Mouse (Mus musculus) embryo, embryonic 11.5 days (tissue): ENCODE measurements around the gene Afmid.

ENCODE experiments used
- DNase-seq: peaks from one replicate; pipeline ENCODE4 v3.0.0-alpha.2; 2012; ENCODE audit warnings: low read depth, low spot score

Gene Afmid

DNA sequence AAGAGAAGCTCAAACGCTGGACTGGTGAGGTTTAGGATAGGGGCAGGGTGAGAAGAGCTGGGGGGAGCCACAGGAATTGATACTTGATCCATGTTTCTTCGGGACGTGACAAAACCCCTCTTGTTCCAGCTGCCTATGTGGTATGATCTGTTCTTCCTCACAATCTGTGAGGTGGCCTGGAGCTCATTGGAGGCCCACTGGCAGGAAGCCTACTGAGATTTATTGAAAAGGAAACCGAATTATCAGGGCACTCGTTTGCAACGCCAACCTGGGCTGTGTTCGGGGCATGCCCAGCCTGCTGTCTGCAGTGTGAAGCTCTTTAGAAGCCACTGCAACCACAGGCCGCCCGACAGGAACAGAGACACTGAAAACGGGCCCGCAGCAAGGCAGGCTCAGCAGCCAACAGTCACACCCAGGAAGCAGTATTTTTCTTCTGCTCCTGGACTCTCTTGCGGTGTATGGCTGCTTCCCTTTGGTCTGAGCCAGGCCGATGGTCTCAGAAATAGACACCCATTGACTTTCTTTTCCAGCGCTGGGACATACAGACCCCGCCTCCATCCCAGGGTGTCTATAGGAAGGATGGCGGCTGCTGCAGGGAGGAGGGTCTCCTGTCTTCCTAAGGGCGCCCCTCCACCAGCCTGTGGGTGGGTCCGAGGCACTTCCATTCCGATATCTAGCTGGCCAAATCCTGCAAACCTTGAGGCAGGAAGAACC is 22.7 kb downstream of the Afmid start:
- DNase-seq: no peak

DNA sequence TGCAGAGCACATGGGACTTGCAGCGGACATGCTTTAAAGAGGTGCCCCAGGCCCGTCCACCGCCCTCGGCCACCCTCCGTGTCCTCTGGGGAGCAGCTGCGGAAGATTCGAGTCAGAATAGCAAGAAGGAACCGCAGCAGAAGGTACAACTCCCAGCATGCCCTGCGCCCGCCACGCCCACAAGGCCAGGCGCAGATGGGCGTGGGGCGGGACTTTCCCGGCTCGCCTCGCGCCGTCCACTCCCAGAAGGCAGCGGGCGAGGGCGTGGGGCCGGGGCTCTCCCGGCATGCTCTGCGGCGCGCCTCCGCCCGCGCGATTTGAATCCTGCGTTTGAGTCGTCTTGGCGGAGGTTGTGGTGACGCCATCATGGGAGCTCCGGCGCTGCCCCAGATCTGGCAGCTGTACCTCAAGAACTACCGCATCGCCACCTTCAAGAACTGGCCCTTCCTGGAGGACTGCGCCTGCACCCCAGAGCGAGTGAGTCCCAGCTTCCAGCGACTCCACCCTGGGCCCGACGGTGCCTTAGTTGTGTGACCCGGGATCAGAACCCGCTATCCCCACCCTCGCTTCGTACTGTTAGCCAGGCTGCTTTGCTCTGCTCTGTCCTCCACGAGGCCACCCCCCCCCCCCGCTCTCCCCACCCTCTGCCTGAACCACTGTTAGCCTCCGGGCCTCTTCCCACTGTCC is 23.4 kb downstream of the Afmid start, which contains the start of gene Birc5:
Gene Birc5, plus strand, starts transcription at position 267 of the 687 bp plus-strand sequence.
- DNase-seq: peak; percentile 95

DNA sequence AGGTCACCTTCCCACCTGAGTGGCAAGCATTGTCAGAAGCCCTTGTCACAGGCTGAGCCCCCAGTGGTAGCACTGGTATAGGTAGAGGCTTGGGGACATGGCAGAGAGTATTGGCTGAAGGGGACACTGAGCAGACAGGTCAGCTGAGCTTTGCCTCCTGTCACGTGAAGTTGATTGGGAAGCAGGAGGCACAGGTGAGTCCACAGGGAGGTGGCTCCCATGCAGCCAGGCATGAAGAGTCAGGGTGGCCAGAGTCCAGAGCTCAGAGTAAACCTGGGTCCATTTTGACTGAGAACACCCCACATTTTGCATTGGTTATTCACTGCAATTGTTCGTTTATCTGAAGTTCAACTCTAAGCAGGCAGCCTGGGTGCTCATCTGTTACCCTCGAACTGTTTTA is 27.2 kb downstream of the Afmid start:
- no peak for DNase-seq

DNA sequence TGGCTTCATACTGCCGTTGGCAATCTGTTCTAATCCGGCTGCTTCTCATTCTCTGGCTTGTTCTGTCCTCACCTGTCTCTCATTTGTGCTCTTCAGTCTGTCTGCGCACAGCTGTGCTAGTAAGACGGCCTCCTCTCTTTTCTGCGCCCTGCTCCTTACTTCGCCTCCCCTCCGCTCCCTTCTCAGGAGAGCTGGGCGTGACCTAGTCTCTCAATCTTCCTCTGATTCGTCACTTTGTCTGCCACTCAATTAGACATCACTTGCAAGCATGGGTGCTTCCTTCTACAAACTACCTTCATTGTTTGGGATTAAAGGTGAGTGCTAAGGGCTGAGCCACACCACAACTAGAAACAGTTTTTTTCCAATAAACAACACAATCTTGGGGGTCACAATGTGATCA is 28.5 kb downstream of the Afmid start:
- no peak for DNase-seq

DNA sequence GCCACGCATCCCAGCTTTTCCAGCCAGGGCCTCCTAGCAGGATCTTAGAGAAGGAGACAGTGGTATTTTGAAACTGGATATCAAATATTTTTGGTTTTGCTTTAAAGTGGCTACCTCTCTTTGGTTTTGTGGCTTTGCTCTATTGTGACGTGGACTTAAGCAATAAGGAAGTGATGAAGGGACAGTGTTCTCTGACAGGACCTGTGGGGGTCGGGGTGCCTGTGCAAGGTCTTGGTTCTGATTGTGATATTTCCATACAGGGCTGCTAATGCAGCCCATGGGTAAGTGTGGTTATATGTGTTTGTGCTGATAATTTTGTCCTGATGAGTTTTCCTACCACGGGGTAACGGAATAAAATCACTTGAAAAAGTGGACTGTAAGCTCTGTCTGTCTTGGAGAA is 29.6 kb downstream of the Afmid start:
- DNase-seq: no peak

DNA sequence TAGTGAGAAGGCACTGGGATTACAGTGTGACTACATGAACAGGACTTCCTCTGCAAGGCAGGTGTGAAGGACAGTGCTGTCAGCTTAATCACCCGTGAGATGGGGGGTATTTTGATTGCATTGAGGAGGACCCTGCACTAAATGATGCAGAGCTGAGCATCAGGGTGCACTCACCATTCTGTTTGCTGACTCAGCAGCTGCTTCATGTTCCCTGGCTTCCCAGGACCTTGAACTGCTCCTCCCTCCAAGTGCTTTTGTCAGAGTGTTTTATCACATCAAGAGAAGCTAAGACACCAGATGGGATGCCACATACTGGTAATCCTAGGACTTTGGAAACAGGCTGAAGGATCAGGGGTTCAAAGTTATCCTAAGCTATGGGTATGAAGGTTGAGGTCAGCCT is 30.3 kb downstream of the Afmid start:
- no peak for DNase-seq

DNA sequence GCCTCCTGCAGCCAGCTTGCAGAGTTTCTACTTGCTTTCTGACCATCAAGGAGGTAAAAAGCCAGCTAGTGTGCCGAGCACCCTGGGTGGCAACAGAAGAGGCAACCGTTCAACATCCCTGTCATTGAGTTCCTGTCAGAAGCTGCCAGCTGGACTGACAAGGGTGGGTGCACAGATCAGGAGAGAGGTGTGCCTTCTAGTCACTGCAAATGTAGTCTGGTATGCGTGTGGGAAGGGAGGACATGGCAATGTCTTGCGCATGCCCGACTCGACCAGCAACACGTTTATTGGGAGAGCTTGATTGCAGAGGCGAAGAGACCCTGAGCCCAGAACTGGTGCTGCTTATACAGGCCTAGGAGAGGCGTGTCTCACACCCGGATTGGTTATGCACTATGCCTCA is 31.7 kb downstream of the Afmid start:
- no peak for DNase-seq

DNA sequence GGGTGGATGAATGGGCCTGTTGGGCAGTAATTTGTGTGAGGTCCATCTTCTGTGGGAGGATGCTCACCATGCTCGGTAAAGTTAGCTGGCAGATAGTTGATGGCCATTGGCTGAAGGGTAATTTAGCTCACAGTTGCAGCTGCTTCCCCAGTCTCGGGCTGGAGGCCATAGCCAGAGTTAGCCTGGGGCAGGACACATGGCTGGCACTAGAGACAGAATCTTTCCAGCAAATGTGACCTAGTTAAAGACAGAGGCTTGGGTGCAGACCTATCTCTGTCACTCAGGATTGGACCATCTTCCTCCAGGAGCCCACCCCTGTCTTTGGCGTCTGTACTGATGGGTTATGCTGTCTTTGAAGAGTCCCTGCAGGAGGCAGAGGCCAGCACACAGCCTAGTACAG is 32.7 kb downstream of the Afmid start:
- DNase-seq: no peak

DNA sequence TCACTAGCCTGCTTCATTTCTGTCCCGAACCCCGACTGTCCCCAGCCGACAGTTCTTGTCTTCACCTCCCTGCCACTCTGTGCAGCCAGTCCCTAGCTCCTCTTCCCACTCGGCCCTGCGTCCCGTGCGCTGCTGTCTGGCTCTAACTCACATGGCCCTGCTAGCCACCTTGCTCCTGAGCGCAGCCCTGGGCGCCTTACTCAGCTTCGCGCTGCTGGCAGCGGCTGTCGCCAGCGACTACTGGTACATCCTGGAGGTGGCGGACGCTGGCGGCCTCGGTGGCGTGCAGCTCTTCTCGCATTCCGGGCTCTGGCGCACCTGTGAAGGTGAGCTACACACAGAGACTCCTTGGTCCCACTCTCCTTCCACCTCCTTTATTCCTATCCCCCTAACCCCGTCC is 34.9 kb downstream of the Afmid start, which contains the start of gene Tmem235:
Gene Tmem235, plus strand, starts transcription at position 152 of the 400 bp plus-strand sequence.
- DNase-seq: no peak

DNA sequence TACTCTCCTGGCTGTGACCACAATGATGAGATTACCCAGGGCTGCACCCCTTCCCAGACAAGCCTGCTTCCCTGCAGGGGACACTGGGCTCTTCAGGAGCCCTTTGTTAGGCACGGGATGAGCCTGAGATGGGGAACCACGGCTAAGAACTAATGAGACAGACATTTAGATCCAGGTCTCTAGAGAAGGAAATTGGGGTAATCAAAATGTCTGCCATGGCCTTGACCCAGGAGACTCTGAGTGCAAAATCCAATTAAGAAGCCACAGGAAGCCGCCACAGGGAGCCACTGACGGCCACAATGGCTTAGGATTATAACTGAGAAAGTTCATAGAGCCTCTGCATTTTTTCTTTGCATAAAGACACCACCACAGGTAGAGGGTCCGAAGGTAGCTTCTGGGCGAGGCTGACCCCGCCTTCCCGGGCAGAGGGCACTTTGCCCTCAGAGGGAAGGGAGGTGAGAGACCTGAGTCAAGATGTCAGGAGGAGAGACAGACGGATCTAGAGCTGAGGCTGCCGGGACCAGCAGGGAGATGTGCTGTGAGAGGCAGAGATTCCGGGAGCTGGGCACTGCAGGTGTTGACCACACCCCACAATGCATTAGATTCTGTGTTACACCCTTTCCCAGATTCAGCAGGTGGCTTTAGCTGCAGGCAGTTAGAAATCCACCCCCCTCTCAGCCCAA is 37.6 kb downstream of the Afmid start:
- no peak for DNase-seq

DNA sequence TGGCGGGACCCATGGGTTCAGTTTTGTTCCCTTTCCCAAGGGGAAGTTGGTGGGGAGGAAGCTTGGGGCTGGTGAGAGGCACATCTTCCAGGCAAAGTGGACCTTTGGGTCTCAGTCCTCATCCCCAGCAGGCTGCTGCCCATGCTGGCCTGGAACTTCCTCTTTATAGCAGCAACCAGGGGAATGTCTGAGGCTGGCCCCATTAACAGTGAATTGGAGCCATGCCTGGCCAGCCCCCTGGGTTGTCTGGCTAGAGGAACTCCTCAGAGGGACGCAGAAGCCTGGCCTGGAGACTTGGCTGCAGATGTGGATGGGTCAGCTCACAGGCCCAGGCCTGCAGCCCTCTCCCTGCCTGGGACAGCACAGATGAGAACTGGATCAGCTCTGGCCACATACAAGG is 39.1 kb downstream of the Afmid start:
- DNase-seq: no peak

DNA sequence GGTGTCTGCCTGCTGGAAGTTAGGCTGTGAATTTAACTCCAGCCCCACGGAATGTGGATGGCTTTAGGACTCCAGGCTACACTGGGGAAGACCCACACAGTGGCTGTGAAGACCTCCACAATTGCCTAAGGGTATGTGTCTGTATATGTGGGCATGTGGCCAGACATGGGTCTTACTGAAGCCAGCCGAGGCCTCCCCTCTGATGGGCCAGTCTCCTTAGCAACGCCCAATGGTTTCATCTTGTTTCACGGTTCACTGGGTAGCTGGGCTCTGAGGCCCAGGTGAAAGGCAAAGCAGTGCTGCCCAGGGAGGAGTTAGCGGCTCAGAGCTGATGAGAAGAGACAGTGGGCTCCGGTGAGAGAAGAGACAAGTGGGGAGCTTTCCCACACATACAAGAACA is 40.3 kb downstream of the Afmid start:
- DNase-seq: no peak

DNA sequence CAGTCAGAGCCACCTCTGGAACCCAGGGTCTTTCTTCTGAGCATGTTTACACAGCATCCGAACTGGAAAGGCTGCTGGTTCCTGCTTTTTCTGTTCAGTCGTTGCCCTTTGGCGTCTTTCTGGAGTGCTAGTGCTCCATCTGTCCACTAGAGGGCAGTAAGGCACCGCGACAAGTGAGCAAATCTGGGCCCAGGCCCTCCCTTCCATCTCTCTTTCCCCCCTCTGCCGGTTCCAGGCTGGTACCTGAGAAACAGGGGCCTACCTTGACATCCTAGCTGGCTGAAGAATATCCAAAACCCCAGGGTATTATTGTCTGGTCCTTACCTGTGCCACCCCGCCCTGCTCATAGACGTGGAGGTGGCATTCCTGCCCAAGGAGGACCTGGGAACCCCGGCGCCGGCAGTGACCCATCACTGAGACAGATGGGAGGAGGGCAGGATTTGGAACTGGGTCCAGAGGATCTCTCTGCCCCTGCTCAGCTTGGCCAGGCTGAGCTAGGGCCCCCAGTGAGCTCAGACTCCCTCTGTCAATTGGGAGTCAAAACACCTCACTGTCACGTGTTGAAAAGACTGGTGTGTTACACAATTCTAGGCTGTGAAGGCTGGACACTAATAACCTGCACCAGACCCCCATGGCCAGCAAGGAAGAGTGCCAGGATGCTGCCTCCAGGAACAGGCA is 45.1 kb downstream of the Afmid start:
- peak; percentile 78 for DNase-seq

DNA sequence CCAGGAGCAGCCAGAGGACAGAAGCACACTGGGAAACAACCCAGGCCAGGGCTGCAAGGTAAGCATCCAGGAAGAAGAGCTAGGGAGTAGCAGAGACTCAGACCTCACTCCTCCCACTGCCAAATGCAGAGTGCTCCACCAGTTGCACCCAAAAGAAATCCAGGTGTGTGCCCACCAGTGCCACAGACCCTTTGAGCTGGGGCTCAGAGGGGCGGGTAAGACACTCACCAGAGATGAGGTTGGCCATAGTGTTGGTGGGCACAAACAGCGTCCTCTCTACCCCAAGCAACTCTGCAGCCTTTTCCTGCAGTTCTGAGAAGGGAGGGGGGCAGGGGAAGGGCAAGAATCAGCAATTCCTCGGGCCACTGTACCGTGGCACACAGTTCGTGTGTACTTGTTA is 45.7 kb downstream of the Afmid start:
- no peak for DNase-seq

DNA sequence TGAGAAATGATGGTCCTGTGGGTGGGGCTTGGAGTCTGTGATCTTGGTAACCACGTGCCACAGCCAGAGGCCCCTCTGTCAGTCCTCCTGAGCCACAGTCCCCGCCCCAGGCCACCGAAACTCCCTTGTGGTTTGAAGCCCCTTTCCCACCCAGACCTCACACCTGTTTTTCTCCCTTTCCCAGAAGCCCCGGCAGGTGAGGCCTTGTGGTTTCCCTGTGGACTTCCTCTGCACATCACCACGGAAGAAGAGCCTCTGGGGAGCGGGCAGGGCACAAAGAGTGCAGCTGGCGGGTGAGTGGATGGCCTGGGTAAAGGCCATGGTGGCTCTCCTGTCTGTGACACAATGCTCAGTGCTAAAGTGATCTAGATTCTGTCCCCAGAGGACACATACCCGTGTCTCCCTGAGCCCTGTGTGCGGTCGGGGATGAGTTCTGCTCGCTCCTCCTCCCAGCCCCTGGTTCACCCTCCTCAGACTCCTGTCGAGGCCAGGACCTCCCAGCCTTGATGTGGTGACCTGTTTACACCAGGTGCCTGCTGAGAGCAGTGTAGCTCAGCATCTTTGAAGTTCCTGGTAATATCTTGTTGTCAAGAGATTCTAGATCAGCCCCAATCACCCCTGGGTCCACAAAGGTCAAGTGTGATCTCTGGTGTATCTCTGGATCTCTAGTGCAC is 46.3 kb downstream of the Afmid start:
- DNase-seq: no peak

DNA sequence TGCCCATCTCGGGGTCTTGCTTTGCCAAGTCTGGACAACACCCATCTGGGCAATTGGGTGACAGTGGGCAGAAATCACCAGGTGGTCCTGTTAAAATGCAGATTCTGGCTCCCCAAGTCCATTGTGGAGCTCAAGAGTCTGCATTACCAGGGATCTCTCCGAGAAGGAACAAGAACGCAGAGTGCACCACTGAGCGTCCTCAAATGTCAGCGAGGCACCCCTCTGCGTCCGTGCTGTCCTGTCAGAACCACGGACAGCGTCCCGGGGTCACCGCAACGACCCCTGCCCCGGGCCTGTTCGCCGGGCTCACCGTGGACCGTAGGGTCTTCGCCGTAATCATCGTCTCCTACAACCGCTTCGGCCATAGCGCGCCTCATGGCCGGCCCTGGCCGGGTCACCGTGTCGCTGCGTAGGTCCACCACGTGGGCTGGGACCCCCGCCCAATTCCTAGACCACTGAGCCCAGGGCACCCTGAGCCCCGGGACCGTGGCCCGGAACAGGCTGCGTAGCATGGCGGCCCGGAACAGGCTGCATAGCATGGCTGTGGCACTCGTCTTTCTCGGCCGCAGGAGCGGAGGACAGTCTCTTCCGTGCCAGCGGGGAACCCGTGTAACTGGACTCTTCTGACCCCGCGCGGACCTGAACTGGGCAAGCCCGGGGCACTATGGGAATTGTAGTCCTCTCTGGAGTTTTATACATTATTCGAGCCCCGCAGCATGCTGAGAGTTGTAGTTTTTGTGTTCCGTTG is 47.3 kb downstream of the Afmid start, which contains the start of gene Tha1:
Gene Tha1, minus strand, starts transcription at position 621 of the 748 bp plus-strand sequence.
- DNase-seq: peak; percentile 73

DNA sequence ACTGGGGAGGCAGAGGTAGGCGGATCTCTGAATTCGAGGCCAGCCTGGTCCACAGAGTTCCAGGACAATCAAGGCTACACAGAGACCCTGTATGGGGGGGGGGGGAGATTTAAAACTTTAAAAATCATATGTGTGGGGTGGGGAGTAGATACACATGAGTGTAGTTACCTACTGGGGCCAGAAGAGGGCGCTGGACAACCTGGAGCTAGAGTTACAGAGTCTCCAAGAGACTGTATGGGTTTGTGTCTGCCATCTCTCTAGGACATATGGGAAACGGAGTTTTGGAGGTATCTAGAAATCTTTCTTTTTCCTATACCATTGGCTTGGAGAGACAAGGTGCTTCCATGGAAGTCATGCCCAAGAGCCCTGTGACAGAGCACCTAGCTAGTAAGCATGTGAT is 48.7 kb downstream of the Afmid start:
- no peak for DNase-seq

DNA sequence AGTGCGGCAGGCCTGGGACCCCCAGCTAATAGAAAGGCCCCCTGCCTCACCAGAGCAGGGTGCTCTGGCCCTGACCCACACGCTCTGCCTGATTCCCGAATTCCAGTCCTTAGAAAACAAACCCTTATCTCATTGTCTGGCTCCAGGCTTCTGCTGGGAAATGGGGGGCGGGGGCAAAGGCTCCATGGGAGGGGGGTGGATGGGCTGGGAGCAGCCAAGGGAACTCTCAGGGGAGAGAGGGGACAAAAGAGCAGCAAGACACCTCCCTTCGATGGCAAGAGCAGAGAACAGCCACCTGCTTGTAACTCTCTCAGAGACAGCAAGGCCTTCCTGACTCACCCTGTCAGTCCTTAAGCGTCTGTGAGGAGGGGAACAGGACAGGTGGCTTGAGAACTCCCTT is 50.0 kb downstream of the Afmid start:
- no peak for DNase-seq

DNA sequence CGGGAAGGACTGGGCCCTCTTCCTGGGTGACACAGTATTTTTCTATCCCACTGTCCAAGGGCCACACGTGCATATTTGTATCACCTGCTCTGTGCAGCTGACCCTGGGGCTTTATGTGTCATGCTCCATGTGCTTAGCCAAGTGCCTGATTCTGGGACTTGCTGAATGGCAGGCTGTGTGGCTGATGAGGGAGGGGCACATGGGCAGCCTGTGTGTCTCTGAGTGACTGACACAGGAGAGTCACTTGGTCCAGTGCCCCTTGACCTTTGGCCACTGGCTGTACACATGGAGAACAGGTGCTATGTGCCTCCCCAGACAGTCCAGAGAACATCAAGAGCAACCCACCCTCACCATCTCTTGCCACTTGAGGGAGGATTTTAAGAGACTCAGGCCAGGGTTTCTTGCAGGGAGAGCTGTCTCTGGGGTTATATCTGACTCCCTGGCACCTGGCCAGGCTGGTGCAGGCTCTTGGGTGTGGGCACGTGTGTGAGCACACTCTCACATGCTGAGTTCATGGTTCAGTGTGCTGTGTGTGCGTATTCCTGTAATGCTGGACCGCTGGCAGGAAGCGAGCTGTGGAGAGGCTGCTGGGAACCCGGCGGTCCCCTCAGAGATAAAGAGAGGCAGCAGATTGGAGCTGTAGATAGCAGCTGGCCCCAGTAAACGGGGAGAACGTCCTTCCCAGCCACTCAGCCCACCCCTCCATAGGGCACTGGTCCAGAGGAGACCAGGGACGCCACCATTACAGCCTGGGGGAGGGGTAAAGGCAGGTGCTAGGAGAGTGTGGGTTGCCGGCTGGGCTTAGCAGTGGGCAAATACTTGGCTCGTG is 52.4 kb downstream of the Afmid start:
- DNase-seq: no peak

DNA sequence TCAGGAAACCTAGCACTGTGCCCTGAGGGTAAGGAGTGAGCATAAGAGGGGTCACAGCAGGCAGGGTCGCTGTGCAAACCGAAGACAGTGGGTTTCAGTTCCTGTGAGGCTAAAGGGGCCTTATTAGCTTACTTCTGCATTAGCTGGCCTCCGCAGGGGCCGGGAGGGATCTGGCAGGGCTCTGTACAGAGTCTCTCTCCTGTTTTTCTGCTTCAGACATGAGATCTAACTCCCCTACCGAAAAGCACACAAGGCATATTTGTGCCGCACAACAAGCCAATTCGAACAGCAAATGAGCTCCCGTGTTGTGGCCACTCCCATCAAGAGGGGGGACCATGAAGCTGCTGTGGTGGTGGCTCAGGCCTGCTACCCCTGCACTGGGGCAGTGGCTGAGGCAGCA is 53.2 kb downstream of the Afmid start:
- DNase-seq: no peak
